Mouse (Mus musculus): ENCODE data around the gene Tmem171. TPM values are rescaled to one million over a fixed set of nuclear protein-coding genes. Genes with fewer than 3 reads are reported as not detected.
A peak's percentile ranks its signal among the peaks of the same experiment; 100 is the strongest.

Gene Tmem171
- polyA plus RNA-seq, 1 experiment from 2014 or later, result 0.26 TPM

DNA sequence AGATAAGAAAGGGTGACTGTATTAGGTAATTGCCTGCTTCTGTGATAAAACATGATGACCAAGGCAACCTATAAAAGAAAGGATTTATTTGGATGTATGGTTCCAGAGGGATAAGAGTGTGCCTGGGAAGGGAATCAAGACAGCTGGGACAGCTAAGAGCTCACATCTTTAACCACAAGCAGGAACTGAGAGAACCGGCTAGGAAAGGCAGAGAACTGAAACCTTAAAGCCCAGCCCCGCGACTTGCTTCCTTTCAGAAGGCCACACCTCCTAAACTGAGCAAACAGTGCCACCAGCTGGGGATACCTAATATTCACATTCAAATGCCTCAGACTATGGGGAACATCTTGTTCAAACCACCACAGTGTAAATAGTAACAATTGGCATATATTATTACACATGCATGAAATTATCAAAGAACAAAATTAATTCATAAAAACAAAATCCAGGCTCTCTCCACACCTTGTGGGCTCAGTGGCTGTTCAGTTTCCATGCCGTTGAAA is 32.4 kb downstream of the Tmem171 start:
- Histone ChIP-seq H3K4me3 (ENCODE audit: low read length) (no peak overlapping the region), H3K4me1 (ENCODE audit: control insufficient read depth, insufficient read depth, low read depth, low read length) (no peaks in the 10 kb centered on the region), H3K9me3 (ENCODE audit: control insufficient read depth, low read length) (no peaks in the 10 kb centered on the region; the same call in 1 of the 2 replicates), H3K9ac (ENCODE audit: low read depth, low read length) (no peak overlapping the region), H3K27me3 (replicated peaks; ENCODE audit: control insufficient read depth, insufficient read depth, low read length) (no peaks in the 10 kb centered on the region; the same call in 1 of the 2 replicates), H3K27ac (ENCODE audit: low read depth, low read length) (no peak overlapping the region), H3K36me3 (ENCODE audit: control insufficient read depth, insufficient read depth, low read length) (no peaks in the 10 kb centered on the region), H3K4me2 (ENCODE audit: low read length) (no peak overlapping the region)
- ATAC-seq, result no peak
- WGBS, result 88% methylated on average over 4 of the region's 4 CpGs

GRCm38 (mm10) chr13:98656034-98656471 is 38.6 kb downstream of the Tmem171 start:
- ATAC-seq, result peak; percentile 51; the same call in 1 of the 2 replicates
- Histone ChIP-seq H3K9me3 (ENCODE audit: control insufficient read depth, low read length) (no peaks in the 10 kb centered on the region), H3K4me2 (ENCODE audit: low read length) (no peak overlapping the region), H3K4me1 (ENCODE audit: control insufficient read depth, insufficient read depth, low read depth, low read length) (no peaks in the 10 kb centered on the region), H3K27ac (ENCODE audit: low read depth, low read length) (no peak overlapping the region), H3K4me3 (ENCODE audit: low read length) (no peak overlapping the region), H3K36me3 (ENCODE audit: control insufficient read depth, insufficient read depth, low read length) (no peaks in the 10 kb centered on the region), H3K27me3 (replicated peaks; ENCODE audit: control insufficient read depth, insufficient read depth, low read length) (no peaks in the 10 kb centered on the region), H3K9ac (ENCODE audit: low read depth, low read length) (no peak overlapping the region)
- whole genome bisulfite sequencing, result 65% methylated on average over 16 of the region's 16 CpGs

DNA sequence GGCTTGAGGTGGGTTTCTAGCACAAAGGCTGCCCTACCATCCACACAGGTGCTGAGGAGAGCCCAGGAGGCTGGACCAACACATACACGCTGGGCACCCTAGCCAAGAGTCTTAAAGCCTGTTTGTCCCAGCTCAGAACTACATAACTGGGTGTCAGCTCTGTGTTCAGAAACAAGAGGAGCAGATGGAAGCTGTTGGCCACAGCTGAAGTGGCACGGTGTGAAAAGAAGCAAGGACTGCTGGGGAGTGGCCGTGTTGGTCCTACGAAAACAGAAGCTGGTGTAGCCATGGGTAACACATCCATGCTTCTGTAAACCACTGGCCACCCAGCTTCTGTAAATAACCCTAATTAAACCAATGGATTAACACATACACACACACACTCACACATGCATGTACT is 39.3 kb downstream of the Tmem171 start:
- Histone ChIP-seq H3K27ac (ENCODE audit: low read depth, low read length) (no peak overlapping the region), H3K4me1 (ENCODE audit: control insufficient read depth, insufficient read depth, low read depth, low read length) (no peaks in the 10 kb centered on the region), H3K4me3 (ENCODE audit: low read length) (no peak overlapping the region), H3K4me2 (ENCODE audit: low read length) (no peak overlapping the region), H3K9me3 (ENCODE audit: control insufficient read depth, low read length) (no peaks in the 10 kb centered on the region), H3K9ac (ENCODE audit: low read depth, low read length) (no peak overlapping the region), H3K27me3 (replicated peaks; ENCODE audit: control insufficient read depth, insufficient read depth, low read length) (no peaks in the 10 kb centered on the region), H3K36me3 (ENCODE audit: control insufficient read depth, insufficient read depth, low read length) (no peaks in the 10 kb centered on the region)
- 92% methylated on average over 4 of the region's 4 CpGs for WGBS
- ATAC-seq, result no peak

DNA sequence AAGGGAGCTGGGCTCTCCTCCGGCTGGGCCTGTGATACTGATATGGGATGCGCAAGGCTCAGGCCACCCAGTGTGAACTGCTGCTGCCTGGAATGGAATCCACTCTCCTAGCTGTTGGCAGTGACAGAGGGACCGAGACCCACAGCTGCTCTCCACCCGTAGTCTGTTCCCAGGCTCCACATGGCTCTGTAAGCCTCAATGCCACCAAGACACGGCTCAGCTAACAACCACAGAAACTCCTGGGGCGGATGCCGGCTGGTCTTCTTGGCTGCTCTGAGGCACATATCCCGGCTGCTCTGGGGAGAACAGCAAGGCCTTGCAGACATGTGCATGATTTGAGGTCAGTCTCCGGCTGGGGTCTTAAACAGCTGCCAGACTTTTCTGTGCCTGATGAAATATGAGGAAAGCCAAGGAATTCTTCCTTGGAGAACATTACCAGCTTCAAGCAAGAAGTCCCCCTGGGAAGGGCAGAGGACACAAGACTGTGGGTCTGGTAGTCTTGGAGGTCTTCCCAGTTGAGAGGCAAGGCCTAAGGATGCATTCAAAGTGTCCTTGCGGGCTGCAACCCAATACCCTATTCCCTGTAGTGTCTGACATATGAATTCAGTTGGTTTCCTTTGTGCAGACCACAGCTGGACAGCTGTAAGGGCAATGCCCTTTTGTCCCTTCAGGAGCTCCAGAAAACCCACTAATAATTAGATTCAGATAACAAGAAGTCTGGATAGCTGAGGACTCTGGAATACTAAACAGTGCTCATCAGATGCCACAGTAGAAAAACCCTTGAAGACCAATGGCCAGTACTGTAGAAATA is 40.3 kb downstream of the Tmem171 start:
- no peaks in the 10 kb centered on the region for H3K9me3 ChIP-seq (ENCODE audit: control insufficient read depth, low read length)
- H3K9ac ChIP-seq (ENCODE audit: low read depth, low read length), result no peak overlapping the region
- H3K36me3 ChIP-seq (ENCODE audit: control insufficient read depth, insufficient read depth, low read length), result no peaks in the 10 kb centered on the region
- no peaks in the 10 kb centered on the region for H3K4me1 ChIP-seq (ENCODE audit: control insufficient read depth, insufficient read depth, low read depth, low read length)
- no peak overlapping the region for H3K4me3 ChIP-seq (ENCODE audit: low read length)
- no peak overlapping the region for H3K27ac ChIP-seq (ENCODE audit: low read depth, low read length)
- peak; percentile 73 for ATAC-seq
- H3K4me2 ChIP-seq (ENCODE audit: low read length), result no peak overlapping the region
- 63% methylated on average over 10 of the region's 10 CpGs for WGBS
- H3K27me3 ChIP-seq (replicated peaks; ENCODE audit: control insufficient read depth, insufficient read depth, low read length), result no peaks in the 10 kb centered on the region

DNA sequence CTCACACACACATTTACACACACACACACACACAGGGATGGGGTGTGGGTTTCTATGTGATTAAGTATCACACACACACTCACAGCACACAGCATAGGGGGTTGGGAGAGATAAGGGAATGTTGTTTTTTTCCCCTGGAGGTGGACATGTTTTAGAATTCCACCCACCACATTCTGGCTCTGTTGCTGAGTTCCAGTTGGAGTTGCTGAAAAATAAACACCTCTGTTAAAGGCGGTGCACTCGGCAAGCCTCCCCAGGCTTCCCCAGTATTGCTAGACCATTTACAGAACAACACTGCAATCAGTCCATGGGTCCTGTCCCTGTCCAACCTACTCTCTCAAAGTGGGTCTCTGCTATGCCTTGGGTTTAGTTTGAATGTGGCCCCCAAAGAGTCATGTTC is 42.4 kb downstream of the Tmem171 start:
- ATAC-seq, result no peak
- 75% methylated on average over 2 of the region's 2 CpGs for WGBS

GRCm38 (mm10) chr13:98651228-98651977 is 43.2 kb downstream of the Tmem171 start:
- WGBS, result 68% methylated on average over 17 of the region's 17 CpGs
- H3K27me3 ChIP-seq (replicated peaks; ENCODE audit: control insufficient read depth, insufficient read depth, low read length), result no peaks in the 10 kb centered on the region
- no peak overlapping the region for H3K4me2 ChIP-seq (ENCODE audit: low read length)
- H3K36me3 ChIP-seq (ENCODE audit: control insufficient read depth, insufficient read depth, low read length), result no peaks in the 10 kb centered on the region
- H3K9ac ChIP-seq (ENCODE audit: low read depth, low read length), result no peak overlapping the region
- no peak for ATAC-seq
- H3K4me3 ChIP-seq (ENCODE audit: low read length), result no peak overlapping the region
- no peak overlapping the region for H3K27ac ChIP-seq (ENCODE audit: low read depth, low read length)
- no peaks in the 10 kb centered on the region for H3K9me3 ChIP-seq (ENCODE audit: control insufficient read depth, low read length)
- no peaks in the 10 kb centered on the region for H3K4me1 ChIP-seq (ENCODE audit: control insufficient read depth, insufficient read depth, low read depth, low read length)

More for the DNA sequence above, 42.4 kb downstream of the Tmem171 start:
- H3K27ac ChIP-seq (ENCODE audit: low read depth, low read length), result no peak overlapping the region
- no peak overlapping the region for H3K4me3 ChIP-seq (ENCODE audit: low read length)
- no peaks in the 10 kb centered on the region for H3K4me1 ChIP-seq (ENCODE audit: control insufficient read depth, insufficient read depth, low read depth, low read length)
- H3K27me3 ChIP-seq (replicated peaks; ENCODE audit: control insufficient read depth, insufficient read depth, low read length), result no peaks in the 10 kb centered on the region
- H3K36me3 ChIP-seq (ENCODE audit: control insufficient read depth, insufficient read depth, low read length), result no peaks in the 10 kb centered on the region
- H3K9ac ChIP-seq (ENCODE audit: low read depth, low read length), result no peak overlapping the region
- H3K4me2 ChIP-seq (ENCODE audit: low read length), result no peak overlapping the region
- H3K9me3 ChIP-seq (ENCODE audit: control insufficient read depth, low read length), result no peaks in the 10 kb centered on the region

GRCm38 (mm10) chr13:98647775-98648568 is 46.7 kb downstream of the Tmem171 start:
- no peaks in the 10 kb centered on the region for H3K4me1 ChIP-seq (ENCODE audit: control insufficient read depth, insufficient read depth, low read depth, low read length)
- H3K27me3 ChIP-seq (replicated peaks; ENCODE audit: control insufficient read depth, insufficient read depth, low read length), result no peaks in the 10 kb centered on the region
- no peaks in the 10 kb centered on the region for H3K36me3 ChIP-seq (ENCODE audit: control insufficient read depth, insufficient read depth, low read length)
- H3K9ac ChIP-seq (ENCODE audit: low read depth, low read length), result no peak overlapping the region
- no peak overlapping the region for H3K4me3 ChIP-seq (ENCODE audit: low read length)
- H3K4me2 ChIP-seq (ENCODE audit: low read length), result no peak overlapping the region
- H3K27ac ChIP-seq (ENCODE audit: low read depth, low read length), result no peak overlapping the region
- ATAC-seq, result no peak
- WGBS, result 91% methylated on average over 22 of the region's 22 CpGs
- no peaks in the 10 kb centered on the region for H3K9me3 ChIP-seq (ENCODE audit: control insufficient read depth, low read length)

- WGBS, result 94% methylated on average over 5 of the region's 5 CpGs
- no peaks in the 10 kb centered on the region for H3K4me1 ChIP-seq (ENCODE audit: control insufficient read depth, insufficient read depth, low read depth, low read length)
- no peaks in the 10 kb centered on the region for H3K27me3 ChIP-seq (replicated peaks; ENCODE audit: control insufficient read depth, insufficient read depth, low read length)
Observed at GRCm38 (mm10) chr13:98638507-98639166, 56.0 kb downstream of the Tmem171 start.

More at GRCm38 (mm10) chr13:98638507-98639166, 56.0 kb downstream of the Tmem171 start:
- H3K9ac ChIP-seq (ENCODE audit: low read depth, low read length), result no peak overlapping the region
- H3K4me3 ChIP-seq (ENCODE audit: low read length), result no peak overlapping the region
- H3K4me2 ChIP-seq (ENCODE audit: low read length), result no peak overlapping the region
- no peak for ATAC-seq
- H3K9me3 ChIP-seq (ENCODE audit: control insufficient read depth, low read length), result no peaks in the 10 kb centered on the region; the same call in 1 of the 2 replicates
- no peaks in the 10 kb centered on the region for H3K36me3 ChIP-seq (ENCODE audit: control insufficient read depth, insufficient read depth, low read length)
- no peak overlapping the region for H3K27ac ChIP-seq (ENCODE audit: low read depth, low read length)

Data from hindbrain, embryonic 16.5 days (tissue).